Comparison of ENCODE assay signal across 18 mouse cellular contexts in the genomic region with DNA sequence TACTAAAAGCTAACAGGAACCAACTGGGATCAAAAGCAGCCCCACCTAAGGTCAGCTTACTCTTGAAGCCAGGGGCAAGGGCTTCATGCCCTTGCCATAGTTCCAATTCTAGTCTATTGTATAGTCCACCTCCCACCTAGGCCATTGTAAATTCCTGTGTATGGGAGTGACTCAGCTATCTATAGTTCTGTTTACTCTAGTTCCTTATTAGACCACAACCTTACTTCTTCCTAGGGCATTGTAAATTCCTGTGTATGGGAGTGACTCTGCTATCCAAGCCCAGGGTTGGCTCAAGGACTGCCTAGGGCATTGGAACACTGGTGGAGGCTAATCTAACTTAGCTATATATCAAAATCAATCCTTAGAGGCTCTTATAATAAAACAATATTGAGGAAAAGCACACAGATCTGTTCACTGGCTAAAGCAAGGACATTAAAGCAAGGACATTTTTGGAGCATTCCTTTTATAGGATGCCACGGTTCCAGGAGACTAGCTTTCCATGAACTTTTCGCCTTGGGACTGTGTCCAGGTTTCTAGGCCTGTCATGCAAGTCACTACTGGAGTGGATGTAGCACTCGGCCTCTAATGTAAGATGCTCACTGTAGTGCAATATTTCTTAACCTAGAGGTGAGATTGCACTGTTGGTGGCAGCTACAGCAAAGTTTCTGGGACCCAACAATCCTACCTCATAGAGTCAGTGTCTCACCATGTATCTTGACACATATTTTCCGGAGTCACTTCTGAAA.
"Had no signal": no experiment of that assay in that cellular context is flagged by ENCODE, and none has a peak within 500 bp of the region (broad histone marks: within the 10 kb centered on the region; RNA-seq: fewer than 3 reads in every experiment).

No protein-coding gene starts in this region.

- H3K27me3 ChIP-seq: limb, embryonic 13.5 days; liver, embryonic 12.5 days; liver, embryonic 15.5 days; lung, embryonic 15.5 days; megakaryocyte, embryonic 14.5 days had no signal

- H3K27ac ChIP-seq: layer of hippocampus, adult 2 months; limb, embryonic 10.5 days; limb, embryonic 13.5 days; liver, embryonic 12.5 days; liver, embryonic 15.5 days; lung, embryonic 15.5 days had no signal

- H3K4me3 ChIP-seq: layer of hippocampus, adult 2 months; limb, embryonic 10.5 days; limb, embryonic 13.5 days; liver, embryonic 12.5 days; liver, embryonic 15.5 days; lung, embryonic 15.5 days; megakaryocyte, embryonic 14.5 days had no signal

- H3K9ac ChIP-seq: limb, embryonic 13.5 days; liver, embryonic 12.5 days; liver, embryonic 15.5 days; lung, embryonic 15.5 days had no signal

- H3K9me3 ChIP-seq: limb, embryonic 10.5 days; limb, embryonic 13.5 days; liver, embryonic 12.5 days; liver, embryonic 15.5 days; lung, embryonic 15.5 days had no signal

- H3K4me1 ChIP-seq: limb, embryonic 10.5 days; limb, embryonic 13.5 days; liver, embryonic 12.5 days; liver, embryonic 15.5 days; lung, embryonic 15.5 days; megakaryocyte, embryonic 14.5 days had no signal

- H3K4me2 ChIP-seq: limb, embryonic 13.5 days; liver, embryonic 12.5 days; liver, embryonic 15.5 days; lung, embryonic 15.5 days; midbrain, embryonic 11.5 days had no signal

- H3K36me3 ChIP-seq: limb, embryonic 10.5 days; limb, embryonic 13.5 days; liver, embryonic 12.5 days; liver, embryonic 15.5 days; lung, embryonic 15.5 days had no signal

- DNase-seq: kidney, postnatal 14 days; kidney, postnatal 4 days; layer of hippocampus, adult 9-11 months; liver; lung, adult 18-20 months; lung, postnatal 10 days; lung, postnatal 36 days; midbrain, embryonic 14.5 days; thymus, adult 18-20 months; thymus, postnatal 36 days had no signal

- ATAC-seq: liver, embryonic 12.5 days had no signal
